Mouse (Mus musculus) MEL (cell line): ENCODE measurements around the gene Suclg1.

ENCODE experiments used
- CTCF ChIP-seq, 3 experiments: IDR thresholded peaks in 2 of 3; conservative IDR thresholded peaks in 1 of 3; 2 replicates each; pipeline ENCODE4 v1.5.1; 2011 to 2012; ENCODE audit warnings: low read length in 3 of 3, low read depth in 2 of 3, mild to moderate bottlenecking in 2 of 3, improper control_type of control experiment in 1 of 3, inconsistent platforms in 1 of 3, mixed read lengths in 1 of 3, moderate library complexity in 1 of 3; ENCODE audit not compliant: control insufficient read depth in 1 of 3, insufficient read depth in 1 of 3, poor library complexity in 1 of 3, severe bottlenecking in 1 of 3
- E2F4 ChIP-seq: IDR thresholded peaks from 2 replicates; pipeline ENCODE4 v1.6.1; 2011; ENCODE audit warnings: low read depth, low read length, improper control_type of control experiment, borderline replicate concordance
- EP300 ChIP-seq, 2 experiments: IDR thresholded peaks; 2 replicates each; pipeline ENCODE4 v1.6.1; 2011; ENCODE audit warnings: improper control_type of control experiment in 2 of 2, low read length in 2 of 2, low read depth in 1 of 2, mild to moderate bottlenecking in 1 of 2
- GATA1 ChIP-seq: IDR thresholded peaks from 2 replicates; pipeline ENCODE4 v1.6.1; 2011; ENCODE audit warnings: low read depth, low read length, improper control_type of control experiment
- MAX ChIP-seq: IDR thresholded peaks from 2 replicates; pipeline ENCODE4 v1.6.1; 2011; ENCODE audit warnings: low read length, improper control_type of control experiment
- POLR2A ChIP-seq, 2 experiments: IDR thresholded peaks; 2 replicates each; pipeline ENCODE4 v1.6.1; 2011 to 2012; ENCODE audit warnings: low read length in 2 of 2, mild to moderate bottlenecking in 2 of 2, control low read depth in 1 of 2, improper control_type of control experiment in 1 of 2, low read depth in 1 of 2, moderate library complexity in 1 of 2; ENCODE audit not compliant: control insufficient read depth in 1 of 2, insufficient read depth in 1 of 2, poor library complexity in 1 of 2
- POLR2AphosphoS2 ChIP-seq: IDR thresholded peaks from 2 replicates; pipeline ENCODE4 v1.6.1; 2011; ENCODE audit warnings: low read length, improper control_type of control experiment
- RAD21 ChIP-seq: IDR thresholded peaks from 2 replicates; pipeline ENCODE4 v1.6.1; 2011; ENCODE audit warnings: mild to moderate bottlenecking, low read depth, low read length, improper control_type of control experiment
- SMC3 ChIP-seq: IDR thresholded peaks from 2 replicates; pipeline ENCODE4 v1.6.1; 2011; ENCODE audit warnings: low read depth, low read length, improper control_type of control experiment
- TCF12 ChIP-seq: IDR thresholded peaks from 2 replicates; pipeline ENCODE4 v1.6.1; 2014; ENCODE audit warnings: low read depth, mild to moderate bottlenecking, inconsistent platforms, low read length, improper control_type of control experiment, moderate library complexity
- USF2 ChIP-seq, 2 experiments: IDR thresholded peaks; 2 replicates each; pipeline ENCODE4 v1.6.1; 2011 to 2012; ENCODE audit warnings: improper control_type of control experiment in 2 of 2, low read length in 2 of 2, borderline replicate concordance in 1 of 2, inconsistent platforms in 1 of 2, low read depth in 1 of 2, mild to moderate bottlenecking in 1 of 2; ENCODE audit not compliant: insufficient read depth in 1 of 2
- ZKSCAN1 ChIP-seq: IDR thresholded peaks from 2 replicates; pipeline ENCODE4 v1.6.1; 2012; ENCODE audit warnings: low read depth, mild to moderate bottlenecking, inconsistent platforms, low read length, improper control_type of control experiment, moderate library complexity
- ZNF384 ChIP-seq: IDR thresholded peaks from 2 replicates; pipeline ENCODE4 v1.6.1; 2012; ENCODE audit warnings: low read depth, mild to moderate bottlenecking, inconsistent platforms, low read length, improper control_type of control experiment

DNA sequence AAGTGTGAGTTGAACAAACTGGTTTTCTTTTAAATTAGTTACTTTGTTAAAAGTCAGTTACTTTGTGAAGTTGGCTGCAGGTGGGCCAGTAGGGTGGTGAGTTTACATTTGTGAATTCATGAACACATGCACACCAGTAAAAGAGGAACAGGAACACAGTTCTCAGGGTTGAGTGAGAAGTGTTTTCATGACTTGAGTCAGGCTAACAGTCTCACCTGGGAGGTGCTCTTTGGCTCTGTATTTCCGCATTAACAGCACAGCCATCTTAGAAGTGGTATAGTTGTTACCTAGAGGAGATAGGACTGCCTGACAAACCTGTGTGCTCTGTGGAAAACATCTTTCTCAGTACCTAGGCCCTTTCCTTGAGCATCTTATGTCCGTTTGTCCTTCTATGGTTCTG is 4.8 kb downstream of the Suclg1 start:
- TF ChIP-seq POLR2A (IDR thresholded peaks at IDR 0.05; ENCODE audit: control insufficient read depth in 1 of 2, insufficient read depth in 1 of 2, low read depth in 1 of 2, low read length in 2 of 2, poor library complexity in 1 of 2), result no peak
- no peak for TF ChIP-seq EP300 (IDR thresholded peaks at IDR 0.05; ENCODE audit: low read depth in 1 of 2, low read length in 2 of 2)
- no peak for TF ChIP-seq RAD21
- no peak for TF ChIP-seq GATA1
- no peak for TF ChIP-seq CTCF (IDR thresholded peaks at IDR 0.05 in 2 of 3, conservative IDR thresholded peaks at IDR 0.05 in 1 of 3; ENCODE audit: control insufficient read depth in 1 of 3, insufficient read depth in 1 of 3, low read depth in 2 of 3, low read length in 3 of 3, poor library complexity in 1 of 3, severe bottlenecking in 1 of 3)
- TF ChIP-seq POLR2AphosphoS2, result no peak
- TF ChIP-seq USF2 (IDR thresholded peaks at IDR 0.05; ENCODE audit: borderline replicate concordance in 1 of 2, insufficient read depth in 1 of 2, low read depth in 1 of 2, low read length in 2 of 2), result no peak
- TF ChIP-seq ZNF384, result no peak
- no peak for TF ChIP-seq ZKSCAN1
- no peak for TF ChIP-seq E2F4
- no peak for TF ChIP-seq TCF12
- TF ChIP-seq SMC3, result no peak
- no peak for TF ChIP-seq MAX
